Mouse (Mus musculus) embryonic fibroblast, embryonic 13.5 days (primary cell): ENCODE results near the gene Itgb1bp1. TPM values are rescaled to one million over a fixed set of nuclear protein-coding genes. Genes with fewer than 3 reads are reported as not detected.
A peak's percentile ranks its signal among the peaks of the same experiment; 100 is the strongest.

Source experiments
- H3K27ac ChIP-seq: 2 replicates; pipeline ENCODE4 v1.5.1; 2012; ENCODE audit warnings: low read length, control low read depth, inconsistent platforms; ENCODE audit not compliant: insufficient read depth
- H3K4me1 ChIP-seq: 2 replicates; pipeline ENCODE4 v1.6.1; 2011; ENCODE audit warnings: low read length; ENCODE audit not compliant: control insufficient read depth, insufficient read depth
- H3K4me3 ChIP-seq: 2 replicates; pipeline ENCODE4 v1.5.1; 2011; ENCODE audit warnings: mild to moderate bottlenecking, control low read depth, low read length; ENCODE audit not compliant: insufficient read depth
- CTCF ChIP-seq: IDR thresholded peaks from 2 replicates; pipeline ENCODE4 v1.5.1; 2011; ENCODE audit warnings: mild to moderate bottlenecking, control low read depth, low read length, moderate library complexity, borderline replicate concordance; ENCODE audit not compliant: insufficient read depth
- POLR2A ChIP-seq: IDR thresholded peaks from 2 replicates; pipeline ENCODE4 v1.6.1; 2011; ENCODE audit warnings: low read depth, mild to moderate bottlenecking, control low read depth, low read length, moderate library complexity
- polyA plus RNA-seq: library from polyadenylated mRNA; stranded (reverse); fragments of >200 nt; gene quantifications from 2 replicates; pipeline ENCODE4 v1.2.4, GENCODE M21; 2011; ENCODE audit warnings: low read depth; ENCODE audit not compliant: missing spikeins, insufficient read length

Gene Itgb1bp1
- polyA plus RNA-seq, 1 experiment = 53.9 TPM

GRCm38 (mm10) chr12:21305741-21306140 lies 19.7 kb upstream of the Itgb1bp1 start:
- Histone ChIP-seq H3K4me1 (no peaks in the 10 kb centered on the region), H3K27ac (no peak overlapping the region), H3K4me3 (no peak overlapping the region)
- TF ChIP-seq POLR2A = no peak
- no peak for TF ChIP-seq CTCF

DNA sequence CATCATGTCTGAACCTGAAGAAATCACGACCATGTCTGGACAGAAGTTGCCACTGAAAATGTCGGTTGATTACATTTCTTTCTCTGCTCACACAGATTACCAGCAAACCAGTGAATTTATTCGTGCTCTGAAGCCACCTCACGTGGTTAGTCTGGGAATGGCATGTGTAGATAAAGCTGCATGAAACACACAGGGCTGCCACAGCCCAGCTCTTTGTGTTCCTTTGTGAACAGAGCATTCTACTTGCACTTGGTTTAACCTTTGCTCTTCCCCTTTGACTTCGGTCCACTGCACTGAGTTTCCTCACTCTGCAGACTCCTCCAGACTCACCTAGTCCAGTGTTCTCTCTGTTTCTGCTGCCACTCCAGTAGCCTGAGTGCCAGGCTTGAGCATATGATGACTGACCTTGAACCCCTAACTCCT lies 16.3 kb upstream of the Itgb1bp1 start:
- no peak for TF ChIP-seq CTCF
- TF ChIP-seq POLR2A = no peak
- Histone ChIP-seq H3K27ac (no peak overlapping the region), H3K4me3 (no peak overlapping the region), H3K4me1 (no peaks in the 10 kb centered on the region)

GRCm38 (mm10) chr12:21301932-21302331 lies 15.8 kb upstream of the Itgb1bp1 start:
- H3K27ac ChIP-seq = no peak overlapping the region
- H3K4me3 ChIP-seq = no peak overlapping the region
- TF ChIP-seq CTCF (no peak), POLR2A (no peak)
- no peaks in the 10 kb centered on the region for H3K4me1 ChIP-seq

- TF ChIP-seq POLR2A = no peak
- no peak for TF ChIP-seq CTCF
- no peaks in the 10 kb centered on the region for H3K4me1 ChIP-seq
- H3K27ac ChIP-seq = no peak overlapping the region
- no peak overlapping the region for H3K4me3 ChIP-seq
Observed at GRCm38 (mm10) chr12:21301324-21301723, 15.2 kb upstream of the Itgb1bp1 start.

- TF ChIP-seq POLR2A (no peak), CTCF (no peak)
- Histone ChIP-seq H3K4me1 (no peaks in the 10 kb centered on the region), H3K27ac (no peak overlapping the region), H3K4me3 (no peak overlapping the region)
Observed at GRCm38 (mm10) chr12:21298856-21299255, 12.8 kb upstream of the Itgb1bp1 start.

- Histone ChIP-seq H3K4me1 (peaks cover 3% of the 10 kb centered on the region), H3K4me3 (no peak overlapping the region), H3K27ac (no peak overlapping the region)
- no peak for TF ChIP-seq CTCF
- no peak for TF ChIP-seq POLR2A
Observed at GRCm38 (mm10) chr12:21289651-21290050, 3.6 kb upstream of the Itgb1bp1 start.

GRCm38 (mm10) chr12:21288716-21289395 lies 2.8 kb upstream of the Itgb1bp1 start:
- peaks cover 3% of the 10 kb centered on the region for H3K4me1 ChIP-seq

DNA sequence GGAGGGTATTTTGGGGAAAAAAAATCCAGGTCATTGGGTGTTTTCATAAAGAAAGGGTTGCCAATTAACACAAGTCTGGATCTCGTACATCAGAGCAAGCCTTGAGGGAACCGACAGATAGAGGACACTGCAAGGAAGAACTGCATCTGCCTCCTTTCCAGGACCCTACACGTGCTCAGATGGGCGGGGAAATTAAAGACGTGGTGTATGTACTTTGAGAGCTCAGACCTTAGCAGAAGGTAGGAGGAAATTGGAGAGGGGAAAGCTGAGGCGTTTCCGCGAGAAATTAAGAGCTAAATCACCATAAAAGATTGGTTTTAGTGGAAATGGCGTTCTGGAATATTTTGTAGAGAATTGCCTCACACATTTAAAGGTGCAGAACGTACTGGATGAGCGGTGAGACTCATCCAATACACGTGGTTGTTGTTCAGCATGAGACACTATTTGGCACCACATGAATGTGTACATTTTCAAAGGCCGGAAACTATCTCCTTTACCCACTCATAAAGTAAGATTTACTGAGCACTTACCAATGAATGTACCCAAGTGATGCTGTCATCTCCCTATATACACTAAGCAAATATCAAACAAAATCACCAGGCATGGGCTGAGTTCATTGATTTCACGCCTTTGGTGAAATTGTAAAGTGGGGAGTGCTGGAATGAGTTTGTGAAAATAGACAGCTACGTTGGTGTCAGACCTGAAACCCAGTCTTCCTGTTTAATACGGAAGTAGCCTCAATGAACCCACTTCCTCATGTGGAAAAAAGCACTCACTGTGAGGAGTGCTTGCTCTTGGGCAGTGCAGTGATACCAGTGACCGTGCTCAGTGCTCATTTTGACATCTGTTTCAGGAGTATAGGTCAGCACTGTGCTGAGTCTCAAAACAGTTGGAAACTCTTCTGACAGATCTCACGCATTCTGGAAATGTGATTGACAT lies 897 bp upstream of the Itgb1bp1 start:
- peak overlapping the region; percentile 94 for H3K4me3 ChIP-seq
- H3K4me1 ChIP-seq = peaks cover 3% of the 10 kb centered on the region
- TF ChIP-seq POLR2A (no peak), CTCF (no peak)
- peak overlapping the region; percentile 72 for H3K27ac ChIP-seq

More at GRCm38 (mm10) chr12:21288716-21289395, 2.8 kb upstream of the Itgb1bp1 start:
- Histone ChIP-seq H3K4me3 (no peak overlapping the region), H3K27ac (no peak overlapping the region)
- TF ChIP-seq CTCF = no peak

DNA sequence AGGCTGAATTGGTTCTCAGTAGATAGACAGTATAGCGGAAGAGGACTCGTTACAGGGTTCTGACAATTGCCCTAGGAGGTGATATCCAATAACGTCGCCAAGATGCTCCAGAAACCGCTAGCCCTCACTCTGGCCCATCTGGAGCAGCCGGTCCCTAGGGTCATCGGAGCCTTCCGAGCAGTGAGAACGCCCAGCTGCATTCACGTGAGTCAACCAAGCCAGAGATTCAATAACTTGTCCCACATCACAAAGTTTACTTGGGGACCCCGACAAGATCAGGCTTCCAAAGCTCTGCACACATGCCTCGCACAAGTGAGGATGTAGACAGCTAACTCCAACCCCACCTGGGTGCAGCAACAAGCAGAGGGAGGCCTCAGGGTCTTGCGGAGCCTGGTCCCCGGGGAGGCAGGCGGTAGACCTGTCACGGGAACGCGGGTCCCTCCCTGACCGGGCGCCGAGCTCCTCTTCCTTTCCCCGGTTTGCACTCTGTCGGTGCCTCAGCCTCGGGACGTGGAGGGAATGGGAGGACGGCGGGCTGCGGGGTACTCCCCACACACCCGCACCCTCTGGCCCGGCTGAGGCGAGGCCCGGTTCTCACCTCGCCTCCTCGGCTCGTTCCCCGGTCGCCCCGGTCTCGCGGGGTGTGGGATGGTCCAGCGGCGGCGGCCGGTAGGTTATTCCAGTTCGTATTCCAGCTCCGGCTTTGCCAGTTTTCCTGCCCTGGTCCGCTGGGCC lies 409 bp downstream of the Itgb1bp1 start:
- Histone ChIP-seq H3K4me1 (peaks cover 3% of the 10 kb centered on the region), H3K4me3 (peak overlapping the region; percentile 91), H3K27ac (peak overlapping the region; percentile 58)
- TF ChIP-seq POLR2A = peak; percentile 40; the same call in 1 of the 2 replicates
- no peak for TF ChIP-seq CTCF
